Mouse (Mus musculus) heart, embryonic 13.5 days (tissue): ENCODE data around the gene Wdr25. TPM values are rescaled to one million over a fixed set of nuclear protein-coding genes. Genes with fewer than 3 reads are reported as not detected.
A peak's percentile ranks its signal among the peaks of the same experiment; 100 is the strongest.

Experiments
- ATAC-seq: fragments of 200-750 bp; cut with Nextera tagmentation; 2 replicates; pipeline ENCODE4 v1.8.0; 2017; ENCODE audit warnings: moderate TSS enrichment; ENCODE audit not compliant: insufficient number of reproducible peaks, low FRiP score, low TSS enrichment; ENCODE audit errors: extremely low read depth
- H3K27ac ChIP-seq: fragments of 300-500 bp; sonication (generic); replicated peaks from 2 replicates; pipeline ENCODE4 v1.5.1; 2015; ENCODE audit warnings: moderate library complexity, mild to moderate bottlenecking, inconsistent platforms
- H3K27me3 ChIP-seq: fragments of 300-500 bp; sonication (generic); replicated peaks from 2 replicates; pipeline ENCODE4 v1.6.1; 2015; ENCODE audit warnings: mild to moderate bottlenecking, inconsistent platforms
- H3K36me3 ChIP-seq: fragments of 300-500 bp; sonication (generic); 2 replicates; pipeline ENCODE4 v1.6.1; 2015; ENCODE audit warnings: mild to moderate bottlenecking, inconsistent platforms
- H3K4me1 ChIP-seq: fragments of 300-500 bp; sonication (generic); 2 replicates; pipeline ENCODE4 v1.6.1; 2015; ENCODE audit warnings: inconsistent platforms
- H3K4me2 ChIP-seq: fragments of 300-500 bp; sonication (generic); 2 replicates; pipeline ENCODE4 v1.6.1; 2015; ENCODE audit warnings: inconsistent platforms, mild to moderate bottlenecking, moderate library complexity
- H3K4me3 ChIP-seq: fragments of 300-500 bp; sonication (generic); 2 replicates; pipeline ENCODE4 v1.5.1; 2015; ENCODE audit warnings: moderate library complexity, mild to moderate bottlenecking, inconsistent platforms
- H3K9ac ChIP-seq: fragments of 300-500 bp; sonication (generic); 2 replicates; pipeline ENCODE4 v1.6.1; 2015; ENCODE audit warnings: inconsistent platforms, mild to moderate bottlenecking, moderate library complexity
- H3K9me3 ChIP-seq: fragments of 300-500 bp; sonication (generic); 2 replicates; pipeline ENCODE4 v1.6.1; 2016; ENCODE audit warnings: inconsistent platforms
- whole genome bisulfite sequencing: fragments of 180-500 bp; shearing (Covaris S2); methylation state at CpG from one replicate; pipeline ENCODE4 v1.1.7; 2015; ENCODE audit warnings: mixed read lengths; 5-methylcytosine and 5-hydroxymethylcytosine counted together
- polyA plus RNA-seq: library from polyadenylated mRNA; unstranded; fragments of >200 nt; fragmentation: Nextera tagmentation; extraction: Ambion mirVana; gene quantifications from 2 replicates; pipeline ENCODE4 v1.2.1, GENCODE M21; 2015

The Wdr25 gene
- polyA plus RNA-seq, 1 experiment from 2014 or later = 6.3 TPM

DNA sequence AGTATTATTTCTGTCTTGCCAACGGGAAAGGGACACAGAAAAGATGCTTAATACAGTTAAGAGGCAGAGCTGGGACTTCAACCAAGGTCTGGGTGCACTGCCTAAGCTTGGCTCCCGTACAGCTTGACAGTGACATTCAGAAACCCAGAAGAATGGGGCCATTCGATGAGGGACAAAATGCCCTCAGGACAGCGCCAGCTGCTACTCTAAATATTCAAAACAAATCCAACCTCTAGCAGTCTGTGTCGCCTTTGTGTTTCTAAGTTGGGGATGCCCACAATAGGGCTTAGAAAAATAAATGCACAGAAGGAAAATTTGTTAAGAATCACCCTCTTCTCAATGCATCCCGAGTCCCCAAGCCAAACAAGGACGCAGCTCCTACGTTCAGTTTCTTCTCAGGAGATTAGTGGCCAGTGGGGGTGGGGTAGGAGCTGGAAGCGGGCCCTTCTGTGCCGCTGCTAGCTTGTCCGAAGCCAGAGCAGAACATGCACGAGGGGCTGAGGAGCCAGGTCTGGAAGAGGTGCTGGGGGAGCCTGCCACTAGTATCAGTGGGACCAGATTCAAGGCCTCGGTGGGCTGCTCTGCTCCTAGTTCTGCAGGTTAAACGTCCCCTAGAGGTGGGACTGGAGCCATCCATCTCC lies 144.9 kb downstream of the Wdr25 start:
- Histone ChIP-seq H3K4me3 (no peak overlapping the region), H3K9me3 (peaks cover 6% of the 10 kb centered on the region; the same call in 1 of the 2 replicates), H3K27ac (no peak overlapping the region), H3K4me1 (0 out of 2 replicates have a peak, but pooled peaks cover 4% of the 10 kb centered on the region), H3K36me3 (no peaks in the 10 kb centered on the region), H3K9ac (no peak overlapping the region), H3K27me3 (peaks cover 93% of the 10 kb centered on the region), H3K4me2 (no peak overlapping the region)
- WGBS = 43% methylated on average over 14 of the region's 14 CpGs
- no peak for ATAC-seq

DNA sequence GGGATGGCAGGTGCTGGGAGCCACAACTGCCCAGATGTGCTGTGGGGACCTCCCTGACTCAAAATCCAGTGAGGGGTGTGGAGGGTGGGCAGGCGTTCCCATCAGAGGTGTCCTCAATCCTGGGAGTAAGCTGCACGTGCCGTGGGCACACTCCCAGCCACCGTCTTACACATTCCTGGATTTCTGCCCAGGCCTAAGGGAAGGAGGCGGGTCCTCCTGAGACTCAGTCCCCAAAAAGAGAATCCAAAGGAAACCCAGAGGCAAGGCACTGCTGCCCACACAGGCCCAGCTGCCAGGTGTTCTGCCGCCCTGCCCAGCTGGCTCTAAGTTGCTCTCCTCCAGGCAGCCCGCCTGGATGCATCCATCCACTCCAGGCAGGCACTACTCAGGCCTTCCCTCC lies 145.9 kb downstream of the Wdr25 start:
- Histone ChIP-seq H3K4me3 (no peak overlapping the region), H3K36me3 (no peaks in the 10 kb centered on the region), H3K9ac (no peak overlapping the region), H3K27ac (no peak overlapping the region), H3K9me3 (no peaks in the 10 kb centered on the region), H3K4me2 (no peak overlapping the region), H3K27me3 (peaks cover 93% of the 10 kb centered on the region), H3K4me1 (no peaks in the 10 kb centered on the region)
- 62% methylated on average over 7 of the region's 7 CpGs for WGBS
- no peak for ATAC-seq

DNA sequence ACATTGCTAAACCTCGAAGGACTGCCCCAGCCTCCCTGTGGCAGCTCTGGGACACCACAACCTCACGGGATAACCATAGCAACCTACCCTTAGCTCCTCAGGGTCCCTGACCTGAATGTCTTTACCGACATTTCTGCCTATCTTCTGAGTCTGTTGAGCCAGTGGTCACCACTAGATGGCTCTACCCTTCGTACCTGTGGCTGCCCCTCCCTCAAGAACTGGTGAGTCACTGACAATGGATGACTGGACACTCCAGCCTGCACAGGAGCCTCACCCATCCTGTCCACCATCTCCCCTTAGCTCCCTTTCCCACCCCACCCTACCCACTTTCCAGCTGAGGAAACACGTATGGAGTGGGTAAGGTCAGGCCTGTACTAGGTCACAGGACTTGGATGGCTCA lies 151.1 kb downstream of the Wdr25 start:
- 22% methylated on average over 5 of the region's 5 CpGs for WGBS
- H3K27me3 ChIP-seq = peaks cover 88% of the 10 kb centered on the region
- no peak overlapping the region for H3K4me2 ChIP-seq
- no peak overlapping the region for H3K9ac ChIP-seq
- no peak overlapping the region for H3K27ac ChIP-seq
- ATAC-seq = no peak
- H3K4me1 ChIP-seq = no peaks in the 10 kb centered on the region
- H3K9me3 ChIP-seq = no peaks in the 10 kb centered on the region
- H3K36me3 ChIP-seq = no peaks in the 10 kb centered on the region
- H3K4me3 ChIP-seq = no peak overlapping the region

DNA sequence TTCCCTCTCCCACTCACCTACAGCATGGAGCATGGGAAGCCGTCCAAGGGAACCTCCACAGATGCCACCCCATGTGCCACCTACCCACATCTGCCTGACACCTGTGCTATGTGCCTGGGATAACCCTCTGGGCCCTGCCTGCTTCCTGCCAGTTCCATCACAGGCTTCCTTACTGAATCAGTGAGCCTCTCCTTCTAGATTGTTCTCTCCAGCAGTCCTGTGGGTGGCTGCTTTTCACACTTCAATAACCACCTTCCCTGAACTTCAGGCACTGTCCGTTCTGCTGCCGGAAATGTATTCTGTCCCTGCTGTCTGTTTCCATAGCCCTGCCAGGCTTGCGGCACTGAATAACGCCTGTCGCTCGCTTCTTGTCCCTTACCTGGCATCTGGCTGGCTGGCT lies 152.2 kb downstream of the Wdr25 start:
- Histone ChIP-seq H3K36me3 (no peaks in the 10 kb centered on the region), H3K9ac (no peak overlapping the region), H3K4me3 (no peak overlapping the region), H3K4me2 (no peak overlapping the region), H3K27ac (no peak overlapping the region), H3K27me3 (peaks cover 89% of the 10 kb centered on the region), H3K4me1 (no peaks in the 10 kb centered on the region), H3K9me3 (no peaks in the 10 kb centered on the region)
- ATAC-seq = no peak
- WGBS = 72% methylated on average over 7 of the region's 7 CpGs

DNA sequence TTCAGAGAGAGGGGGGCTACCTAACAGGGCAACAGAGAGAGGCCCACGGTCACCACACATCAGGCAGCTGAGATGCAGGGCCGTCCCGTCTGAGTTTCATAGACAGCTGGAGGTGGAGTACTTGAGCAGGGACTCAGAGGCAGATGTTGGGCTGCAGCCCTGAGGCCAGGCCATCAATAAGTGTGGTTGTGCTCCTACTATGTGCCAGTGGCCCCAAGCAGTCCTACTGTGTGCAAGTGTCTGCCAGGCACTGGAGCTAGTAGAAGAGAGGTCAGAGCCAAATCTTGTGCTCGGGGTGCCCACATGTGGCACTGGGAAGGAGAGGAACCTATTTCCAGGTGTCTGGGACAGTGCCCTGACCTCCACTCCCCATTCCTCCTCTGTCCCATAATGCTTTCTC lies 156.5 kb downstream of the Wdr25 start:
- 64% methylated on average over 4 of the region's 4 CpGs for WGBS
- H3K4me3 ChIP-seq = no peak overlapping the region
- H3K36me3 ChIP-seq = no peaks in the 10 kb centered on the region
- no peak overlapping the region for H3K9ac ChIP-seq
- no peak for ATAC-seq
- peaks cover 20% of the 10 kb centered on the region for H3K4me1 ChIP-seq
- no peak overlapping the region for H3K4me2 ChIP-seq
- H3K9me3 ChIP-seq = no peaks in the 10 kb centered on the region
- peaks cover 90% of the 10 kb centered on the region for H3K27me3 ChIP-seq
- H3K27ac ChIP-seq = no peak overlapping the region

DNA sequence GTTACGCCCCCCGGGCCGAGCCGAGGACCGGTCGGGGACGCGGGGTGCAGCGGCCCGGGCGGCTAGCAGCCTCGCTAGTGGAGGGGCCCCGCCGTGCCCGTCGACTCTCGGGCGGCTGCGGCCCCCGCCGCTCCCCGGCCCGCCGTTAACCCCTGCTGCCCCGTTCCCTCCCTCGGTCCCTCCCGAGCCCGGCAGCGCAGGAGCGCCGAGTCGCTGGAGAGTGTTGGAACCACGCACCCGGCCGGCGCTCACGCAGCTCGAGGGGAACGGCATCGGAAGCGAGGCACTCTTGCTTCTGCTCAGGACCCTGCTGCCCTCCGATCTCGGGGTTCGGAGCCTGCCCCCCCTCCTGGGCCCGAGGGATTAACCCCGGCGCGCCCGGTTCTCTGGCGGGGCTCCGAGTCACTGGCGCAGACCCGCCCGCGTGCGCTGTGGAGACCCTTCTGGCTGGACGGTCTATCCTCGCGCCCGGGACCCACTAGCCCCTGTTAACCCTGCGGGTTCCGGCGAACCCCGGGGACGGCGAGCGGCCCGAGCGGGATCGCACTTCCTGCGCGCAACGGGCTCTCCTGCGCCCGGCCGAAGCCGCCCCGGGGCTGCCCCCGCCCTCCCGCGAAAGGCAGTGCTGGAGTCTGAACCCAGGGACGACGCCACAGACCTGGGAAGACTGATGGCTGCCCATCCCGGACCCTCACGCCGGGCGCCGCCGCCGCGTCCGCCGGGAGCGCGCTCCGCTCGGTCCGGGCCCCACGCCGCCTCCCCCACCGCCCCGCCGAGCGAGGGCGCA lies 159.8 kb downstream of the Wdr25 start:
- under 1% methylated on average over 92 of the region's 105 CpGs for WGBS
- H3K4me1 ChIP-seq = peaks cover 20% of the 10 kb centered on the region
- no peaks in the 10 kb centered on the region for H3K36me3 ChIP-seq
- peak overlapping the region; percentile 93 for H3K4me2 ChIP-seq
- ATAC-seq = no peak
- no peak overlapping the region for H3K27ac ChIP-seq
- peaks cover 98% of the 10 kb centered on the region for H3K27me3 ChIP-seq
- H3K4me3 ChIP-seq = peak overlapping the region; percentile 63
- H3K9me3 ChIP-seq = no peaks in the 10 kb centered on the region
- H3K9ac ChIP-seq = peak overlapping the region; percentile 73

DNA sequence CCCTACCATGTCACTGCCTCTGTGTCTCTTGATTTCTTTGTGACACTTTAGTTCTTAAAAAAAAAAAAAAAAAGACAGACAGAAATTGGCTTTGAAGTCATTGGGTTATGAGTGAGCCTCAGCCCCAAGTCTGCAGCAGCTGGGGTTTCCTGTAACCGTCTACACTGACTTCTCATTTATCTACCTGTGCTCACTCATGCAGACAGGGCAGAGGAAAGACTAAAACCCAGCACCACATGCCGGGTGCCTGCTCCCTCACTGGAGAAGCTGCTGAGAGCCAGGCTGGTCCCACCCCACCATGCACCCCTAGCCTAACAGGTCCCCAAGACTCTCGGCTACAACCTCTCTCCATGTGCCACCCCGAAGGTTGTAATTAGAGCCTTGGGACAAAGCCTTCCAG lies 164.3 kb downstream of the Wdr25 start:
- Histone ChIP-seq H3K27ac (no peak overlapping the region), H3K36me3 (no peaks in the 10 kb centered on the region), H3K4me1 (peaks cover 14% of the 10 kb centered on the region), H3K27me3 (peaks cover 82% of the 10 kb centered on the region), H3K4me2 (no peak overlapping the region), H3K9me3 (no peaks in the 10 kb centered on the region), H3K4me3 (no peak overlapping the region), H3K9ac (no peak overlapping the region)
- 54% methylated on average over 4 of the region's 4 CpGs for WGBS
- ATAC-seq = no peak

DNA sequence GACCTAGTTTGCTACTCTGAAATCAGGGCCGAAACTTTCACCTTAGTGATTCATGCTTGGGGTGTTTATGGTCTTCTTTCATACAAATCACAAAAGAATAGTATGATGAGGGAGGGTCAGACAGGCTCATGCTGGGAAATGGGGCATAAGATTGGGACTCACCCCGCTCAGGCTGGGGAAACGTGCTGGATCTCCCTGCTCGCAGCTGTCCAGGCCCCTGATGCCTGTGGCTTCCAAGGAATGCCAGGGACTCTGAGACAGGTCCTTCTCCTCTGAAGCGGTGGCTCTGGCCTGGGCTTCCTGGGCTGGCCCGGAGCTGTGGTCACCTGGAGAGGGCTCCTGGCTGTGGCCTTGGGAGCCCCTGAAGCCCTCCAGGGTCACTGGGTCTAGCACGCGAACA lies 165.2 kb downstream of the Wdr25 start:
- Histone ChIP-seq H3K9me3 (no peaks in the 10 kb centered on the region), H3K4me2 (no peak overlapping the region), H3K27me3 (peaks cover 75% of the 10 kb centered on the region), H3K9ac (no peak overlapping the region), H3K36me3 (no peaks in the 10 kb centered on the region), H3K27ac (no peak overlapping the region), H3K4me1 (peaks cover 4% of the 10 kb centered on the region), H3K4me3 (no peak overlapping the region)
- ATAC-seq = no peak
- 69% methylated on average over 8 of the region's 8 CpGs for WGBS

DNA sequence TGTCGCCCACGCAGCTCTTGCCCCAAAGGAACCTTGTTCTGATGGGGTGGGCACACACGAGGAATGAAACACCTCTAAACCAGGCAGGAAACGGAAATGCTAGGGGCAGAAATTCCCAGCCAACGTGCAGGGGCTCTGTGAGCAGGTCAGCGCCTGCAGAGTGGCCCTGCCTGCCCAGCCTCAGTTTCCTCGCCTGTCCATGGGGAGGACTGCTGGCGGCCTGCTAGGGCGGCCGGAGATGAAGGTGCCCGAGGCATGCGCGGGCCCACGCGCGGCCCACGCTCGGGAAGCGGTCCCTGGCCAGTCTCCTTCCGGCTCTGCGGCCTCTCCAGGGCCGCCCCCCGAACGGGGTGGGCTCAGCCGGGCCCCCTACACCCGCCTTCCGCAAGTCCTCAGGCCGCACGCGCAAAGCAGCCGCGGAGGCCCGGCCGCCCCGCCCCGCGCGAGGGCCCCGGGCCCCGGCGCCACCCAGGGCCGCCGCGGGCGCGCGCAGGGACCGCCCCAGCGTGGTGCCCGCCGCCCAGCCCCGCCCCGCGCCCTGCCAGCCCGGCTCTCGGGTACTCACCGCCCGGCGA lies 174.2 kb downstream of the Wdr25 start:
- WGBS = 4% methylated on average over 30 of the region's 59 CpGs
- H3K9ac ChIP-seq = peak overlapping the region; percentile 85
- H3K27me3 ChIP-seq = peaks cover 68% of the 10 kb centered on the region

DNA sequence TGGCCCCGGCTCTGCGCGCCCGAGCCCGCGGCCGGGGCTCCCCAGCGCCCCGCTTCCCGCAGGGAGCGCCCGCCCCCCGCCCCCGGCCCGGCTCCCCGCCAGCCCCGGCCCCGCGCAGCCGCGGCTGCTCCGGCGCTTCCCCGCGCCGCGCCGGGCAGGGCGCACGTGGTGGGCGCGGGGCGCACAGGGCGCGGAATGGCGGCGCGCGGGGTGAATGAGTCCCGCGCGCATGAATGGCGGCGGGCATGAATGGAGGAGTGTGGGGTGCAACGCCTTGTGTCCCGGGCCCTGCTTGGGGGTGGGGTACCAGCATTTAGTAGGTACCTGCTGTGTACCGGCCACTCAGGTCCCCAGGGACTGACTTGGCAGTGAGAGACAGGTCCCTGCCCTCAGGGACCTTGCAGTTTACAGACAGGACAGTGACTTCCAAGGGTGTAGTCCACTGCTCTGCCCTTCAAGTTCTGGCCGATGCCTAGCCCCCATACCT lies 174.8 kb downstream of the Wdr25 start, which contains the start of gene Begain:
Begain (minus strand) TSS at position 51 of the 487 bp plus-strand sequence.
- H3K4me1 ChIP-seq = peaks cover 12% of the 10 kb centered on the region; the same call in 1 of the 2 replicates
- H3K9ac ChIP-seq = peak within 1 kb of the TSS; percentile 85
- peak within 1 kb of the TSS; percentile 62 for H3K4me3 ChIP-seq
- peaks cover 71% of the 10 kb centered on the region for H3K27me3 ChIP-seq
- H3K36me3 ChIP-seq = no peaks in the 10 kb centered on the region
- no peaks in the 10 kb centered on the region for H3K9me3 ChIP-seq
- WGBS = 1% methylated on average over 38 of the region's 48 CpGs
- no peak within 1 kb of the TSS for H3K27ac ChIP-seq
- peak; percentile 14; the same call in 1 of the 2 replicates for ATAC-seq
- H3K4me2 ChIP-seq = peak within 1 kb of the TSS; percentile 88

More for the DNA sequence above, 174.2 kb downstream of the Wdr25 start:
- H3K4me3 ChIP-seq = peak overlapping the region; percentile 62
- H3K9me3 ChIP-seq = no peaks in the 10 kb centered on the region
- H3K4me2 ChIP-seq = peak overlapping the region; percentile 88
- ATAC-seq = peak; percentile 59; the same call in 1 of the 2 replicates
- no peak overlapping the region for H3K27ac ChIP-seq
- H3K4me1 ChIP-seq = peaks cover 12% of the 10 kb centered on the region; the same call in 1 of the 2 replicates
- no peaks in the 10 kb centered on the region for H3K36me3 ChIP-seq

DNA sequence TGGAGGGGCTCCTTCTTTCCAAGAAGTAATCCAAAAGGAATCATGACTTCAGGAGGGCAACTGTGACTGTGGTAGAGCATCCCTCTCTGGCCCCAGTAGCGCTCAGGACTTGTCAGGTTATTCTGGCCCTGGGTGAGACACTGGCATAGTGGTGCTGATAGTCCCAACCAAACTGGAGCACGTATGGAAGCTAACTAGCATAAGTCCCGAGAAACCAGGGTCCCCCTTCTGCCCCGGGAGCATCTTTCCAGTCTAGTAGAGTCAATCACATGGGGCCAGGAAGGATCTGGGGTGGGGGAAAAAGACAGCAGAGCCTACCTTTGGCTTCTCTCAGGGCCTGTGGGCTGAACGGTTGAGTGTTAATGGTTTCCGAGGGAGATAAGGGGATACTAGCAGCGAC lies 175.3 kb downstream of the Wdr25 start:
- H3K9me3 ChIP-seq = no peaks in the 10 kb centered on the region
- peak overlapping the region; percentile 88 for H3K4me2 ChIP-seq
- no peak overlapping the region for H3K9ac ChIP-seq
- peaks cover 12% of the 10 kb centered on the region; the same call in 1 of the 2 replicates for H3K4me1 ChIP-seq
- H3K36me3 ChIP-seq = no peaks in the 10 kb centered on the region
- H3K27me3 ChIP-seq = peaks cover 70% of the 10 kb centered on the region
- peak overlapping the region; percentile 62; the same call in 1 of the 2 replicates for H3K4me3 ChIP-seq
- WGBS = 55% methylated on average over 7 of the region's 7 CpGs
- H3K27ac ChIP-seq = no peak overlapping the region
- no peak for ATAC-seq
